Mouse (Mus musculus) midbrain, postnatal 0 days (tissue): ENCODE data around the gene Foxb1. TPM values are rescaled to one million over a fixed set of nuclear protein-coding genes. Genes with fewer than 3 reads are reported as not detected.
A peak's percentile ranks its signal among the peaks of the same experiment; 100 is the strongest.

Experiments used
- ATAC-seq: fragments of 200-750 bp; cut with Nextera tagmentation; 2 replicates; pipeline ENCODE4 v1.8.0; 2017; ENCODE audit warnings: moderate number of reproducible peaks, mild to moderate bottlenecking, moderate TSS enrichment, moderate library complexity; ENCODE audit not compliant: low FRiP score
- DNase-seq: peaks from one replicate; pipeline ENCODE4 v3.0.0-alpha.2; 2015; ENCODE audit warnings: low spot score
- H3K27ac ChIP-seq: fragments of 300-500 bp; sonication (generic); 2 replicates; pipeline ENCODE4 v1.5.1; 2014; ENCODE audit warnings: low read depth, mild to moderate bottlenecking, low read length, mixed read lengths
- H3K27me3 ChIP-seq: fragments of 300-500 bp; sonication (generic); 2 replicates; pipeline ENCODE4 v1.6.1; 2014; ENCODE audit warnings: low read length, control low read depth, mixed read lengths; ENCODE audit not compliant: insufficient read depth
- H3K36me3 ChIP-seq: fragments of 300-500 bp; sonication (generic); 2 replicates; pipeline ENCODE4 v1.6.1; 2014; ENCODE audit warnings: low read length, control low read depth, mixed read lengths; ENCODE audit not compliant: insufficient read depth
- H3K4me1 ChIP-seq: fragments of 300-500 bp; sonication (generic); 2 replicates; pipeline ENCODE4 v1.6.1; 2014; ENCODE audit warnings: mild to moderate bottlenecking, control low read depth, antibody characterized with exemption, low read length, mixed read lengths; ENCODE audit not compliant: insufficient read depth
- H3K4me2 ChIP-seq: fragments of 300-500 bp; sonication (generic); 2 replicates; pipeline ENCODE4 v1.6.1; 2014; ENCODE audit warnings: low read depth, mild to moderate bottlenecking, low read length, mixed read lengths; ENCODE audit not compliant: poor library complexity, severe bottlenecking
- H3K4me3 ChIP-seq: fragments of 300-500 bp; sonication (generic); 2 replicates; pipeline ENCODE4 v1.5.1; 2014; ENCODE audit warnings: low read depth, mild to moderate bottlenecking, low read length, moderate library complexity
- H3K9ac ChIP-seq: fragments of 300-500 bp; sonication (generic); replicated peaks from 2 replicates; pipeline ENCODE4 v1.6.1; 2014; ENCODE audit warnings: mild to moderate bottlenecking, low read length, moderate library complexity, mixed read lengths; ENCODE audit not compliant: poor library complexity, severe bottlenecking
- H3K9me3 ChIP-seq: fragments of 300-500 bp; sonication (generic); 2 replicates; pipeline ENCODE4 v1.6.1; 2016; ENCODE audit warnings: low read length, control low read depth
- CTCF ChIP-seq: IDR thresholded peaks from 2 replicates; pipeline ENCODE4 v1.5.1; 2016; ENCODE audit warnings: antibody characterized with exemption, mild to moderate bottlenecking
- WGBS: fragments of 180-500 bp; shearing (Covaris S2); extraction: QIAGEN DNeasy Blood & Tissue Kit; methylation state at CpG from one replicate; pipeline ENCODE4 v1.1.7; 2014; 5-methylcytosine and 5-hydroxymethylcytosine counted together
- polyA plus RNA-seq: library from polyadenylated mRNA; unstranded; fragments of >200 nt; fragmentation: Nextera tagmentation; extraction: Ambion mirVana; gene quantifications from 2 replicates; pipeline ENCODE4 v1.2.1, GENCODE M21; 2015
- total RNA-seq: library from RNA; depleted of rRNA; stranded (reverse); fragments of >200 nt; gene quantifications from 2 replicates; pipeline ENCODE4 v1.2.3, GENCODE M21; 2014

The Foxb1 gene
- total and polyA plus RNA-seq, 2 experiments from 2014 or later = 16.5 to 18.1 TPM

DNA sequence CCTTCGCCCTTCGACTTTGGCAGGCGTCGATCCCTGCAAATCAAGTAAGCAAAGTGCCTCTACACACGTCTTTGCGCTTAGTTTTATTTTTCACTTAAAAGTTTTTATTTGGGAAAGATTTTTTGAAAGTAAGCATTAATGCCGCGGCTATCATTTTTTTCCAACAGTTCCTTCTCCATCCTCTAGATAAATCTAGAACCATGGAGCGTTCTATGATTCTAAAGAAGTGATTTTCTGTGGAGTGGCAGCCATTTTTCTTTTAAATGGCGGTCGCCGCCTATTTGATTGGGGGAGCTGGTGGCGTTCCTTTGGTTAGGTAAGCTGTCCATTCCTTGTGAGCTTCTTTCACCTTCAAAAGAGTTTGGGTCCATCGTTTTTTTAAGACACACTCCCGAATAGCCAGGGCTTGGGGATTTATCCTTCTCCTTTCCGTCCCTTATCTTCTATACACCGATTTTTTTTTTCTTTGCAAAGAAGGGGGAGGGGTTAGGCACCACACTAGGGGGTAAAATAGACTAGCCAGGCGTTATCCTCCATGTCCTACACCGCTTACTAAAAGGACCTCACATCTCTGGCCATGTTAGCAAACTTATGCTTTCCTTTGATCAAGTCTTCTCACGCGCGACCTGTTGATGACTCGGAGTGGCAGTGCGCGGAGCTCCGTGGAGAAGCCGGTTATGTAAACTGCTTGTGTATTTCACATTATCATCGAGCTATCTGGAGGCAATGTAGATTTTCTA lies 7.6 kb upstream of the Foxb1 start:
- H3K9me3 ChIP-seq = no peaks in the 10 kb centered on the region
- no peak for DNase-seq
- H3K4me1 ChIP-seq = no peaks in the 10 kb centered on the region
- no peak for TF ChIP-seq CTCF
- ATAC-seq = no peak
- 2% methylated on average over 28 of the region's 28 CpGs for WGBS
- H3K27ac ChIP-seq = no peak overlapping the region
- H3K36me3 ChIP-seq = no peaks in the 10 kb centered on the region
- no peak overlapping the region for H3K9ac ChIP-seq
- H3K4me3 ChIP-seq = peak overlapping the region; percentile 16; the same call in 1 of the 2 replicates
- peaks cover 36% of the 10 kb centered on the region for H3K27me3 ChIP-seq
- peak overlapping the region; percentile 28 for H3K4me2 ChIP-seq

DNA sequence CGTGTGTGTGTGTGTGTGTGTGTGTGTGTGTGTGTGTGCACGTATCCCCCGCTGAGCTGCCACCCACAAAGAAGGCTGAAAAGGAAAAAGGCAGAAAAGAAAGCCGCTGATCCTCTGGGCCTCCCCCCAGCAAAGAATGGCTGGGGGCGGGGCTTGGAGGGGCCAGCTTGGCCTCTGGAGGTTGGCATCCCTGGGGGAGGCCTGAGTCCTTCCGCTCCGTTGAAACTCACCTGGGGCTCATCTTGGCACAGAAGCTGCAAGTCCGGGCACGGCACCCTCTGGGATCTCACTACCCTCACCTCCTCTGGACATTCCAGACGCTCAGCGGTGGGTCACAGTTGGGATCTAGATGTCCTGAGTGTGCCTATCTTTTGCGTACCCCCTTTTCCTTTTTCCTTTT lies 6.7 kb upstream of the Foxb1 start:
- Histone ChIP-seq H3K27me3 (peaks cover 42% of the 10 kb centered on the region), H3K9me3 (no peaks in the 10 kb centered on the region), H3K4me1 (no peaks in the 10 kb centered on the region), H3K36me3 (no peaks in the 10 kb centered on the region), H3K27ac (no peak overlapping the region), H3K4me3 (peak overlapping the region; percentile 16; the same call in 1 of the 2 replicates), H3K4me2 (peak overlapping the region; percentile 26), H3K9ac (no peak overlapping the region)
- TF ChIP-seq CTCF = no peak
- 5% methylated on average over 7 of the region's 12 CpGs for WGBS
- ATAC-seq (no peak), DNase-seq (no peak)

DNA sequence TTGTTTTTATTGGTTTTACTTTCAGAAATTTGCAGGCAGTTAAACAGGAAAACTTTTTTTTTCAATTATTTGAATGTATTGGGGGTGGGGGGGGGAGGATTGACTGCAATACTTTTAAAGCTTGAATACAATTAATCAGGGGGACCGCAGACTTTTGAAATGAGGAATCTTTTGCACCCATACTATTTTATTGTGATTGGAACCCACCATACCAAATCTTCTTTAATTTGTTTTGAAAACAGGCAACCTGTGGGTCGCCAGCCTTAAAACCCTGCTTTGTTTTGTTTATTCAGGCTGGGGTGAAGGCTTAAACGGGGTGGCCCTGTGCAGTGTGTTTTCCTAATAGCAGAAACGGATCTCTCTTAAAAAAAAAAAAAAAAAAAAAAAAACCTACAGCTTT lies 6.2 kb upstream of the Foxb1 start:
- Histone ChIP-seq H3K27ac (no peak overlapping the region), H3K27me3 (peaks cover 42% of the 10 kb centered on the region), H3K9me3 (no peaks in the 10 kb centered on the region), H3K4me3 (no peak overlapping the region), H3K4me1 (no peaks in the 10 kb centered on the region), H3K9ac (no peak overlapping the region), H3K36me3 (no peaks in the 10 kb centered on the region), H3K4me2 (no peak overlapping the region)
- TF ChIP-seq CTCF = no peak
- DNase-seq (no peak), ATAC-seq (no peak)
- 2% methylated on average over 4 of the region's 4 CpGs for WGBS

DNA sequence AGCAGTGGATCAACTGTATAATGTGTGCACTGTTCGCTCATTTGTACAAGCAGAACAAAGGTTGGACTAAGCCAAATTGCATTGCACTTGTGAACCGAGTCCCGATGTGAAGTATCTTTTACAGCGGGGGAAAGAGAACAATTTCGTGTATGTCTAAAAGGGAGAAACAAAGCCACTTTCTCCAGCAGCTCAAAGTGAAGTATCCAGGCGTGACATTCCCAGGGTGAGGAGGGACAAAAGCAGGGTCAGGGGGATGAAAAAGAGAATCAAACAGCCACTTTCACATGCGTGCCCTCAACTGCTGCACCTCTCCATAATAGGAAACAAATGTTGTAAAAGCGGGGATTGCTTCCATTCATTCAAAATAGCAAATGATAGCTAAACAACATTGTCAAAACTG lies 5.6 kb upstream of the Foxb1 start:
- 5% methylated on average over 8 of the region's 8 CpGs for WGBS
- ATAC-seq (no peak), DNase-seq (no peak)
- H3K4me1 ChIP-seq = no peaks in the 10 kb centered on the region
- no peaks in the 10 kb centered on the region for H3K36me3 ChIP-seq
- no peak overlapping the region for H3K4me2 ChIP-seq
- H3K9me3 ChIP-seq = no peaks in the 10 kb centered on the region
- H3K27me3 ChIP-seq = peaks cover 47% of the 10 kb centered on the region
- no peak overlapping the region for H3K9ac ChIP-seq
- no peak for TF ChIP-seq CTCF
- H3K4me3 ChIP-seq = no peak overlapping the region
- no peak overlapping the region for H3K27ac ChIP-seq

DNA sequence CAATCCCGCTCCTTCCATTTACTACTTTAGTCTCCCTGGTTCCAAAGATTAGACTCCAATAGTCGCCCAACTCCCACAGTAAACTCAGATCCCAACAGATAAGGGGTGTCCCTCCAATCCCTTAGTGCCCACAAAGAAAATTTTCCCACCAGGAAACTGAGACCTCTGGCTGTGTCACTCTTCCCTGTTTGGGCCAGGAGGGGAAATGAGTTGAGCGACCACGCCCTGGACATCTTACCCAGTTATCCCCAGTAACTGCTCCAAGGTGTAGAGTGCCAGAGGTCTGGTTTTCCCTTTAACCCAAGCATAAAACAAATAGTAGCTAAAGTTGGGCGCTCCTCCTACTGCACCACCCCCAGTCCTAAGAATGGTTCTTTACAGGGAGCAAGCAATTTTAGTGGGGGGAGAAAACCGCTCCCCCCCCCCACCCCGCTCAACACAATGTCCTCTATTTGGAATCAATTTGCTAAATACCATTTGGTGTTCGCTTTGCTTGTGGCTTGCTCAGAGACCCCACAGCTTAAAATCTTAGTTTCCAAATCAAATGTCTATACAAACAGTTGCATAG lies 4.8 kb upstream of the Foxb1 start:
- ATAC-seq (no peak), DNase-seq (no peak)
- WGBS = 6% methylated on average over 8 of the region's 8 CpGs
- no peak overlapping the region for H3K4me3 ChIP-seq
- no peak overlapping the region for H3K9ac ChIP-seq
- no peaks in the 10 kb centered on the region for H3K4me1 ChIP-seq
- no peak overlapping the region for H3K4me2 ChIP-seq
- TF ChIP-seq CTCF = no peak
- H3K27ac ChIP-seq = 0 out of 2 replicates have a peak overlapping the region, but pooled peaks have one; percentile 43
- no peaks in the 10 kb centered on the region for H3K9me3 ChIP-seq
- H3K36me3 ChIP-seq = no peaks in the 10 kb centered on the region
- peaks cover 53% of the 10 kb centered on the region for H3K27me3 ChIP-seq
